Mouse (Mus musculus) mesoderm, embryonic 11.5 days (tissue): ENCODE results near the gene Chd1l.

Experiments used
- DNase-seq: peaks from one replicate; pipeline ENCODE4 v3.0.0-alpha.2; 2012; ENCODE audit warnings: low read depth, low spot score

Chd1l gene

DNA sequence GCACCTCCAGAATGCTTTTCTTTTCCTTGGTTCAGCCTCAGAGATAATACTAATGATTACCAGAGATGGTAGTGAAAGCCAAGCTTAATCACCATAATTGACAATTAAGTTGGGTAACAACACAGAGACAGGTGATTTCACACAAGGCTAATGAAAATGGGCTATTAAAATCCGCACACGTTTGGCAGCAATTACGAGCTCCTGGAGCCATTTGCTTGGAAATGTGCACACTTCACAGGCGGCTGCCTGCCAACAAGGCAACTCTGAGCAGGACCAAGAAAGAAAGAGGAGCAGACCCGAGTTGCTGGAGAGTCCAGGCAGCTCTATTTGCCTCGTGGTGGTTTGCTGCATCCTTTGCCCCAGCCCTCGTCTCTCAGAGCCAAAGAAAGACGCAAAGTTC lies 84.5 kb downstream of the Chd1l start:
- no peak for DNase-seq

DNA sequence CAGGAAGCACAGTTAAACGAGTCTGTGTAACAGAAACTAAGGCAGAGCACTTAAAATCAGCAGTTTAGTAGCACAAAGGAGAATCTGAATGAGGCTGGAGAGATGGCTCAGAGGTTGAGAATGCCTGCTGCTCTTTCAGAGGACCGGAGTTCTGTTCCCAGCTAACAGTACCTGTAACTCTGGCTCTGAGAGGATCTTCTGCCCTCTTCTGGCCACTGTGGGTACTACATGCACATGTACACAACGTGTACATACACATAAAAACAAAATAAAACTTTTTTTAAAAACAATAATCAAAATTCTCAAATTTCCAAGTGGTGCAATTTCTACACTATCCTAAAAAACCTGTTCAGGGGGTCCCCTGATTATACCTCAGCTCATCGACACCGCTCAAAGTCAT lies 85.2 kb downstream of the Chd1l start:
- DNase-seq: peak; percentile 23

DNA sequence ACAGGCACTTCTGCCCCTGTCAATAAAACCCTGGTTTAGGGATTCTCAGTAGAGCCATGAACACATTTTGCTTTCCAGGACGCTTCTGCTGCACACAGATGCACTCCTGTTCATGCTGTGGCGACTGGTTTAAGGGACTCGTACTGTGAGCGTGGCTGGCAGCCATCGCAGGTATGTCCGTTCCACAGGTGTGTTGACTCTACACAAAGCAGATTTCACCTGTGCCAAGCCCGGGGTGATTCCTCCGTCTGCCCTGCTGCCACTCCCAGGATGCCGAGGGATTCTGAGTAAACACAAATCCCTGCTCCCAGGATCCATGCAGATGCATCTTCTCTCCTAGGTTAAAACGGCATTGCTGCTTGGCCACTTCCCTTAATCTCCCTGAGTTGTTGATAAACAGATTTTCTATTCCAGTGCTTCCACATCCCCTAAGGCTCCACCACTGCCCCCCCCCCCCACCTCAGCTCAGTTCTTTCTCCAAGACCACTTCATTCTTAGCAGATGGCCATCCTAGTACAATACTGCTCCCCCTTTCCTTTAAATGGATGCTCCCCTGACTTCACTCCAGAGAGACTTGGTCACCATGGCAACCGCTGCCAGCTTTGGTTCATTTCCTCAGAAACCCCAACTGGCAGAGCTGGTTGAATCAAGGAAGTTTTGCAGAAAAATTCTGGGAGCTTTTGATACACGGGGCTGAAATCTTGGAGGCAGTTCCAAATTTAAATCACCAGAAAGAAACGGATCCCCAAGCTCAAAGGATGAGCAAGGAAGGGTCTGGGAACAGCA lies 87.9 kb downstream of the Chd1l start:
- peak; percentile 28 for DNase-seq

DNA sequence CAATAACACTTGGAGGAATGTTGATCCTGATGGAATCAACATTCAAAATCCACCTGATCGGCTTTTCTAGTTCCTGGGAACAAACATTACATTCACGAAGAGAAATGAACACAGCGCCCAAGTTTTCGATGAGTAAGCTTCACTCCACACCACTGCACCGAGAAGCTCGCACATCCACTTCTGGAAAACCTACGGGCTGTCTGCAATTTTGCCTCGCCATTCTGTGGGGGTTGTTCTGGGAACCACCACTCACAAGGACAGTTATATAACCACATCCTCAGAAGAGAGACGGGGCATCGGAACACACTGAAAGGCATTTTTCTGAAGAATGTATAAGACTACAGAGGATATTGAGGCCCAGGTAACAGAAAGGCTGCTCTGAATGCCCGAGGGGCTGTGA lies 90.1 kb downstream of the Chd1l start:
- no peak for DNase-seq

DNA sequence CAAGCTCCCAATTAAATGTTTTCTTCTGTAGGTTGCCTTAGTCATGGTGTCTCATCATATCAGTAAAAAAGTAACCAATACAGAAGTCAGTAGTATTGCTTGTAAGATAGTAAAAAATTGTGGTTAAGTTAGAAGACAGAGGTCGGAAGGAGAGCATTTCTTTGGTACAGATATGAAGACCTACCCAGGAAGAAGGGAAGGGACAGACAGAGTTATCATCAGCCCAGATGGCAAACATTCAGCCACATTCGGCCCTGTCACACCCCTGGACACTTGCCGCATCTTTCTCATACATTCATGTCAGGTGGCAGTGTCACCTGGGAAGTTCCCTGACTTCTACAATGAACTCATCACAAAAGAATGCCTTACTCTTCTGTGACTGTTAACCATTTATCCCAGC lies 97.7 kb downstream of the Chd1l start:
- no peak for DNase-seq
